Comparison of ENCODE assay signal across 8 mouse cellular contexts in genomic region chr13:101728816-101729215, GRCm38 (mm10). TPM values are rescaled to one million over a fixed set of nuclear protein-coding genes. Genes with fewer than 3 reads are reported as not detected.
DNase-seq lines count a peak whose midpoint lies in the region; ATAC-seq lines count a peak whose summit lies in the region.

No protein-coding gene starts in this region.

- no peak overlapping the region for H3K9ac ChIP-seq in midbrain, embryonic 16.5 days (ENCODE audit: low read depth, low read length)
- H3K9ac ChIP-seq in midbrain, embryonic 13.5 days (replicated peaks): no peak overlapping the region

- no peak for DNase-seq in frontal cortex, postnatal 14 days (ENCODE audit: low spot score in 2 of 2)
- peak; percentile 71 for DNase-seq in embryo, embryonic 11 days
- DNase-seq in layer of hippocampus, postnatal 10 days (ENCODE audit: low spot score in 2 of 2): peak; percentile 47 to 58
- peak; percentile 45 for DNase-seq in thymus, postnatal 25 days
- DNase-seq in T-cell, adult 2 months (ENCODE audit: low spot score): no peak

- H3K4me1 ChIP-seq in midbrain, embryonic 16.5 days (ENCODE audit: control insufficient read depth, insufficient read depth, low read length): peaks cover 8% of the 10 kb centered on the region
- H3K4me1 ChIP-seq in midbrain, embryonic 13.5 days (replicated peaks): peaks cover 19% of the 10 kb centered on the region

- no peak overlapping the region for H3K4me3 ChIP-seq in midbrain, embryonic 16.5 days (ENCODE audit: low read depth, low read length)
- no peak overlapping the region for H3K4me3 ChIP-seq in midbrain, embryonic 13.5 days (replicated peaks)

- no peaks in the 10 kb centered on the region for H3K9me3 ChIP-seq in midbrain, embryonic 16.5 days (replicated peaks; ENCODE audit: control insufficient read depth, low read length, poor library complexity, severe bottlenecking)
- no peaks in the 10 kb centered on the region for H3K9me3 ChIP-seq in midbrain, embryonic 13.5 days

- no peak overlapping the region for H3K4me2 ChIP-seq in midbrain, embryonic 16.5 days (ENCODE audit: low read length)
- no peak overlapping the region for H3K4me2 ChIP-seq in midbrain, embryonic 13.5 days (replicated peaks)

- ATAC-seq in frontal cortex, adult (ENCODE audit: low TSS enrichment): peak; percentile 89
- ATAC-seq in midbrain, embryonic 16.5 days: peak; percentile 78
- no peak; the same call in 1 of the 2 replicates for ATAC-seq in midbrain, embryonic 13.5 days

- H3K27ac ChIP-seq in midbrain, embryonic 16.5 days (ENCODE audit: low read length): no peak overlapping the region
- no peak overlapping the region for H3K27ac ChIP-seq in midbrain, embryonic 13.5 days

- no peaks in the 10 kb centered on the region for H3K27me3 ChIP-seq in midbrain, embryonic 16.5 days (ENCODE audit: control insufficient read depth, insufficient read depth, low read depth, low read length)
- H3K27me3 ChIP-seq in midbrain, embryonic 13.5 days: 0 out of 2 replicates have a peak, but pooled peaks cover 4% of the 10 kb centered on the region

- no peaks in the 10 kb centered on the region for H3K36me3 ChIP-seq in midbrain, embryonic 16.5 days (ENCODE audit: control insufficient read depth, insufficient read depth, low read length)
- H3K36me3 ChIP-seq in midbrain, embryonic 13.5 days: no peaks in the 10 kb centered on the region

- 53% methylated on average over 7 of the region's 7 CpGs for WGBS in midbrain, embryonic 16.5 days
- 57% methylated on average over 7 of the region's 7 CpGs for WGBS in midbrain, embryonic 13.5 days

RNA-seq across cellular contexts. Expression of gene Pik3r1, which starts 39.2 kb away (rescaled TPM):
- polyA plus RNA-seq in midbrain, embryonic 16.5 days (2015; fragmentation: Nextera tagmentation; extraction: Ambion mirVana): 45.7 and 49.1 TPM in 2 replicates
- polyA plus RNA-seq in midbrain, embryonic 13.5 days (2015; fragmentation: Nextera tagmentation; extraction: Ambion mirVana): 34.1 and 36.9 TPM in 2 replicates
- 100 to 1,000 TPM; 109 to 112 TPM for total RNA-seq in layer of hippocampus, postnatal 10 days (2021)

Comparison
In these comparisons a context has a peak if more than half of its experiments do, and no peak if none do; other contexts are left out.
1. DNase-seq: peak in embryo, embryonic 11 days (single experiment), layer of hippocampus, postnatal 10 days (2 of 2) and thymus, postnatal 25 days (single experiment); none in frontal cortex, postnatal 14 days (0 of 2) and T-cell, adult 2 months (single experiment).